Mouse (Mus musculus): ENCODE measurements around the gene Nmb. TPM values are rescaled to one million over a fixed set of nuclear protein-coding genes. Genes with fewer than 3 reads are reported as not detected.
A peak's percentile ranks its signal among the peaks of the same experiment; 100 is the strongest.
"Not testable (repeated sequence)": the region's sequence is repeated elsewhere in the genome, so short reads cannot be mapped to it uniquely, and the experiment has no call there.

Gene Nmb
- total RNA-seq, 1 experiment, result 17.4 TPM

GRCm38 (mm10) chr7:80947445-80948350 is 42.8 kb upstream of the Nmb start, which contains the start of gene Sec11a:
Gene Sec11a (minus strand): TSS chr7:80947780.
- DNase-seq (ENCODE audit: low read depth, low spot score), result peak; percentile 82
- H3K9ac ChIP-seq (ENCODE audit: insufficient read depth, low read depth, low read length, poor library complexity, severe bottlenecking), result peak within 1 kb of the TSS; percentile 88

GRCm38 (mm10) chr7:80939808-80940207 is 34.9 kb upstream of the Nmb start:
- no peaks in the 10 kb centered on the region for H3K9me3 ChIP-seq (ENCODE audit: control insufficient read depth, insufficient read depth, low read depth, low read length)
- in situ Hi-C loops (cut with MboI; ENCODE audit: low sequenced_read_pairs in 2 of 2, unreplicated experiment in 2 of 2), result no loop called here
- DNase-seq (ENCODE audit: low read depth, low spot score), result no peak
- no peak overlapping the region for H3K4me3 ChIP-seq (ENCODE audit: insufficient read depth in 1 of 2, low read depth in 1 of 2, low read length in 2 of 2, poor library complexity in 1 of 2, severe bottlenecking in 1 of 2)
- H3K27ac ChIP-seq (ENCODE audit: insufficient read depth, low read depth, low read length, poor library complexity, severe bottlenecking), result no peak overlapping the region
- H3K9ac ChIP-seq (ENCODE audit: insufficient read depth, low read depth, low read length, poor library complexity, severe bottlenecking), result no peak overlapping the region
- no peaks in the 10 kb centered on the region for H3K4me1 ChIP-seq (ENCODE audit: control insufficient read depth in 2 of 2, insufficient read depth in 2 of 2, low read length in 2 of 2, poor library complexity in 1 of 2)
- TF ChIP-seq HCFC1 (IDR thresholded peaks at IDR 0.05; ENCODE audit: borderline replicate concordance, insufficient read depth, low read length) (no peak), ZC3H11A (IDR thresholded peaks at IDR 0.05; ENCODE audit: borderline replicate concordance, low read depth, low read length) (no peak), CHD2 (IDR thresholded peaks at IDR 0.05; ENCODE audit: low read depth, low read length) (no peak), MAFK (IDR thresholded peaks at IDR 0.05; ENCODE audit: insufficient read depth, low read depth, low read length) (no peak), ZNF384 (IDR thresholded peaks at IDR 0.05; ENCODE audit: low read depth, low read length) (no peak)
- peaks cover 2% of the 10 kb centered on the region for H3K36me3 ChIP-seq (ENCODE audit: control insufficient read depth, insufficient read depth, low read length, poor library complexity, severe bottlenecking)

More at GRCm38 (mm10) chr7:80947445-80948350, 42.8 kb upstream of the Nmb start, which contains the start of gene Sec11a:
- H3K4me3 ChIP-seq (ENCODE audit: insufficient read depth in 1 of 2, low read depth in 1 of 2, low read length in 2 of 2, poor library complexity in 1 of 2, severe bottlenecking in 1 of 2), result peak within 1 kb of the TSS; percentile 87 to 93
- in situ Hi-C loops (cut with MboI; ENCODE audit: low sequenced_read_pairs in 2 of 2, unreplicated experiment in 2 of 2), result no loop called here
- peak within 1 kb of the TSS; percentile 91 for H3K27ac ChIP-seq (ENCODE audit: insufficient read depth, low read depth, low read length, poor library complexity, severe bottlenecking)
- H3K36me3 ChIP-seq (ENCODE audit: control insufficient read depth, insufficient read depth, low read length, poor library complexity, severe bottlenecking), result peaks cover 2% of the 10 kb centered on the region; the same call in 1 of the 2 replicates
- H3K9me3 ChIP-seq (ENCODE audit: control insufficient read depth, insufficient read depth, low read depth, low read length), result no peaks in the 10 kb centered on the region
- H3K4me1 ChIP-seq (ENCODE audit: control insufficient read depth in 2 of 2, insufficient read depth in 2 of 2, low read length in 2 of 2, poor library complexity in 1 of 2), result 0 out of 4 replicates have a peak, but pooled peaks cover 0 to 2% of the 10 kb centered on the region in 2 experiments
- TF ChIP-seq MAFK (IDR thresholded peaks at IDR 0.05; ENCODE audit: insufficient read depth, low read depth, low read length) (no peak), ZNF384 (IDR thresholded peaks at IDR 0.05; ENCODE audit: low read depth, low read length) (no peak), CHD2 (IDR thresholded peaks at IDR 0.05; ENCODE audit: low read depth, low read length) (no peak), HCFC1 (IDR thresholded peaks at IDR 0.05; ENCODE audit: borderline replicate concordance, insufficient read depth, low read length) (no peak), ZC3H11A (IDR thresholded peaks at IDR 0.05; ENCODE audit: borderline replicate concordance, low read depth, low read length) (no peak)

- in situ Hi-C loops (cut with MboI; ENCODE audit: low sequenced_read_pairs in 2 of 2, unreplicated experiment in 2 of 2); H3K9ac ChIP-seq (ENCODE audit: insufficient read depth, low read depth, low read length, poor library complexity, severe bottlenecking); H3K4me1 ChIP-seq (ENCODE audit: control insufficient read depth in 2 of 2, insufficient read depth in 2 of 2, low read length in 2 of 2, poor library complexity in 1 of 2); H3K4me3 ChIP-seq (ENCODE audit: insufficient read depth in 1 of 2, low read depth in 1 of 2, low read length in 2 of 2, poor library complexity in 1 of 2, severe bottlenecking in 1 of 2); DNase-seq (ENCODE audit: low read depth, low spot score); H3K27ac ChIP-seq (ENCODE audit: insufficient read depth, low read depth, low read length, poor library complexity, severe bottlenecking); H3K36me3 ChIP-seq (ENCODE audit: control insufficient read depth, insufficient read depth, low read length, poor library complexity, severe bottlenecking); H3K9me3 ChIP-seq (ENCODE audit: control insufficient read depth, insufficient read depth, low read depth, low read length): not testable (repeated sequence)
Observed at GRCm38 (mm10) chr7:80937304-80937666, 32.4 kb upstream of the Nmb start.

- H3K4me1 ChIP-seq (ENCODE audit: control insufficient read depth in 2 of 2, insufficient read depth in 2 of 2, low read length in 2 of 2, poor library complexity in 1 of 2); H3K9ac ChIP-seq (ENCODE audit: insufficient read depth, low read depth, low read length, poor library complexity, severe bottlenecking); DNase-seq (ENCODE audit: low read depth, low spot score); H3K4me3 ChIP-seq (ENCODE audit: insufficient read depth in 1 of 2, low read depth in 1 of 2, low read length in 2 of 2, poor library complexity in 1 of 2, severe bottlenecking in 1 of 2); H3K36me3 ChIP-seq (ENCODE audit: control insufficient read depth, insufficient read depth, low read length, poor library complexity, severe bottlenecking); in situ Hi-C loops (cut with MboI; ENCODE audit: low sequenced_read_pairs in 2 of 2, unreplicated experiment in 2 of 2); H3K9me3 ChIP-seq (ENCODE audit: control insufficient read depth, insufficient read depth, low read depth, low read length); H3K27ac ChIP-seq (ENCODE audit: insufficient read depth, low read depth, low read length, poor library complexity, severe bottlenecking): not testable (repeated sequence)
Observed at GRCm38 (mm10) chr7:80936617-80937303, 31.9 kb upstream of the Nmb start.
